Mouse (Mus musculus) limb, embryonic 11.5 days (tissue): Measurements from ENCODE around the gene Fam19a4. TPM values are rescaled to one million over a fixed set of nuclear protein-coding genes. Genes with fewer than 3 reads are reported as not detected.

ENCODE experiments used
- polyA plus RNA-seq: library from polyadenylated mRNA; unstranded; fragments of >200 nt; fragmentation: Nextera tagmentation; extraction: Ambion mirVana; gene quantifications from 2 replicates; pipeline ENCODE4 v1.2.1, GENCODE M21; 2014

Gene Fam19a4
- polyA plus RNA-seq, 1 experiment from 2014 or later = 0.81 TPM

Other genes with a start within 250 kb of the Fam19a4 start
- 16.1 and 19.4 TPM in 2 replicates for gene Eogt, start 88.8 kb upstream of the Fam19a4 start, polyA plus RNA-seq
- gene Tmf1, start 118.7 kb upstream of the Fam19a4 start, polyA plus RNA-seq = 30.1 and 31.1 TPM in 2 replicates
- gene Uba3, start 145.2 kb upstream of the Fam19a4 start, polyA plus RNA-seq = 102 and 116 TPM in 2 replicates
- gene Arl6ip5, start 150.3 kb upstream of the Fam19a4 start, polyA plus RNA-seq = 23.3 and 30.4 TPM in 2 replicates
- 0.96 and 1.2 TPM in 2 replicates for gene Lmod3, start 192.3 kb upstream of the Fam19a4 start, polyA plus RNA-seq